Mouse (Mus musculus): ENCODE measurements around the gene Zfp105. TPM values are rescaled to one million over a fixed set of nuclear protein-coding genes. Genes with fewer than 3 reads are reported as not detected.

Gene Zfp105
- polyA plus RNA-seq, 1 experiment = 0.39 TPM

DNA sequence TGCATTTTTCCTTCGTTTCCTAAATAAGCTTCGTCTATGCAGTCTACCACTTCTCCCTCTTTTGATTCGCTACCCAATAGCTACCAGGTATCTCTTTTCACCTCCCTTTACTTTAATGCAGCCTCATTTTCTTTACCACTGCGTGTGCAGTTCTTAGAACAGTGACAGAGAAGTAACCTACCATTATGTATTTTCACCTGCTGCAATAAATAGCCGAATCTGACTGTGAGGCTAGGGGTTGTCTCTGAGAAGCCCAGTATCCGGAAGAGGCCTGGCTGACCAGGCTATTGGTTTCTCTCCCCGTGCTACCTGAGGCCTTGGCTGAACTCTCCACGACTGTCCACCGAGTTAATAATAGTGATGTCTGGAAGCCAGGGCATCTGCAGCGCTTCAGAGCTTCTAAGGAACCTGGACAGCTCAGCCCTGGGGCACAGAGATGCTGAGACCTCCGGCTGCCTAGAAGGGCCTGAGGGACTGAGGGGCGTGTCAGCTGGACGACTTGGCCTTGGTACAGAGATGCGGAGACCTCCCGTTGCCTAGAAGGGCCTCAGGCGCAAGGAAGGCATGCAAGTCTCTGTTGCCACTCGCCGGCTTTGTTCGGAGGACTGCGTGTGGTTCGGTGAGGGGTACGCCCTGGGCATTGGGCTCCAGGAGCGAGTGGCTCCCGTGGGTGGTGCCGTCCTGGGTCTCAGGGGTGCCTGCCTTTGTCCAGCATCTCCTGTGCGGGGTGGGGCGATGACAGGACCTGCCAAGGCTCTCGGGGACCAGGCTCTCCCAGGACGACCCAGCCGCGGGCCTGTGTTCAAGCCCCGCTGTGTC is 19.9 kb upstream of the Zfp105 start:
- Histone ChIP-seq H3K27ac (ENCODE audit: insufficient read depth, low read length) (no peak overlapping the region), H3K4me3 (ENCODE audit: extremely low read depth, insufficient read depth, insufficient read length) (peak overlapping the region; percentile 32), H3K4me1 (ENCODE audit: control insufficient read depth, insufficient read depth, insufficient read length) (no peaks in the 10 kb centered on the region), H3K36me3 (ENCODE audit: control insufficient read depth, insufficient read depth, low read length) (no peaks in the 10 kb centered on the region), H3K27me3 (ENCODE audit: control insufficient read depth, insufficient read depth, low read length) (no peaks in the 10 kb centered on the region)
- TF ChIP-seq POLR2A (IDR thresholded peaks at IDR 0.05; ENCODE audit: low read depth, low read length) = no peak
- TF ChIP-seq CTCF (IDR thresholded peaks at IDR 0.05; ENCODE audit: extremely low read depth, insufficient read depth, insufficient read length, insufficient replicate concordance) = no peak
- DNase-seq (ENCODE audit: low read depth in 1 of 2, low spot score in 2 of 2) = no peak
- WGBS = 28% methylated on average over 32 of the region's 32 CpGs

DNA sequence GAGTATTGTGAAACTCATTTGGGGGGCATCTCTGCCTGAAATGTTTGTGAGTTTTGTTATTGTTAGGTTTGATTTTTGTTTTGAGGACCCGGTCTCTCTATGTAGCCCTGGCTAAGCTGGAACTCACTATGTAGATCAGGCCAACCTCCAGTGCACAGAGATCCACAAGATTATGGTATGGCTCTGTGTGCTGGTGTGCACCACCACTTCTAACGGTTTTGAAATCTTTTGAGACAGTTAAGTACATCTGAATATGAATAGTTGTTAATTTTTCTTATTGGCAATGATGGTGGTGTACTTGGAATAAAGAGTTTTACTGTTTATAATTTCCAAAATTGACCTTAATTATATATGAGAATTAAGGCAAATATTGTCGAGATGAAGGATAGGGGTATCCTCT is 436 bp upstream of the Zfp105 start:
- Histone ChIP-seq H3K4me3 (ENCODE audit: extremely low read depth, insufficient read depth, insufficient read length) (no peak overlapping the region), H3K27ac (ENCODE audit: insufficient read depth, low read length) (no peak overlapping the region)
- WGBS = 48% methylated on average over 3 of the region's 3 CpGs

GRCm38 (mm10) chr9:122928915-122929314 is 6.0 kb downstream of the Zfp105 start:
- no peaks in the 10 kb centered on the region for H3K27me3 ChIP-seq (ENCODE audit: control insufficient read depth, insufficient read depth, low read length)
- H3K27ac ChIP-seq (ENCODE audit: insufficient read depth, low read length) = no peak overlapping the region
- 82% methylated on average over 3 of the region's 3 CpGs for WGBS
- H3K36me3 ChIP-seq (ENCODE audit: control insufficient read depth, insufficient read depth, low read length) = no peaks in the 10 kb centered on the region
- H3K4me3 ChIP-seq (ENCODE audit: extremely low read depth, insufficient read depth, insufficient read length) = no peak overlapping the region
- TF ChIP-seq CTCF (IDR thresholded peaks at IDR 0.05; ENCODE audit: extremely low read depth, insufficient read depth, insufficient read length, insufficient replicate concordance) = no peak
- no peak for TF ChIP-seq POLR2A (IDR thresholded peaks at IDR 0.05; ENCODE audit: low read depth, low read length)
- H3K4me1 ChIP-seq (ENCODE audit: control insufficient read depth, insufficient read depth, insufficient read length) = no peaks in the 10 kb centered on the region
- no peak for DNase-seq (ENCODE audit: low read depth in 1 of 2, low spot score in 2 of 2)

More for the DNA sequence above, 436 bp upstream of the Zfp105 start:
- no peak for DNase-seq (ENCODE audit: low read depth in 1 of 2, low spot score in 2 of 2)
- H3K4me1 ChIP-seq (ENCODE audit: control insufficient read depth, insufficient read depth, insufficient read length) = peaks cover 4% of the 10 kb centered on the region; the same call in 1 of the 2 replicates
- H3K36me3 ChIP-seq (ENCODE audit: control insufficient read depth, insufficient read depth, low read length) = no peaks in the 10 kb centered on the region
- TF ChIP-seq POLR2A (IDR thresholded peaks at IDR 0.05; ENCODE audit: low read depth, low read length) (no peak), CTCF (IDR thresholded peaks at IDR 0.05; ENCODE audit: extremely low read depth, insufficient read depth, insufficient read length, insufficient replicate concordance) (no peak)
- peaks cover 6% of the 10 kb centered on the region for H3K27me3 ChIP-seq (ENCODE audit: control insufficient read depth, insufficient read depth, low read length)

DNA sequence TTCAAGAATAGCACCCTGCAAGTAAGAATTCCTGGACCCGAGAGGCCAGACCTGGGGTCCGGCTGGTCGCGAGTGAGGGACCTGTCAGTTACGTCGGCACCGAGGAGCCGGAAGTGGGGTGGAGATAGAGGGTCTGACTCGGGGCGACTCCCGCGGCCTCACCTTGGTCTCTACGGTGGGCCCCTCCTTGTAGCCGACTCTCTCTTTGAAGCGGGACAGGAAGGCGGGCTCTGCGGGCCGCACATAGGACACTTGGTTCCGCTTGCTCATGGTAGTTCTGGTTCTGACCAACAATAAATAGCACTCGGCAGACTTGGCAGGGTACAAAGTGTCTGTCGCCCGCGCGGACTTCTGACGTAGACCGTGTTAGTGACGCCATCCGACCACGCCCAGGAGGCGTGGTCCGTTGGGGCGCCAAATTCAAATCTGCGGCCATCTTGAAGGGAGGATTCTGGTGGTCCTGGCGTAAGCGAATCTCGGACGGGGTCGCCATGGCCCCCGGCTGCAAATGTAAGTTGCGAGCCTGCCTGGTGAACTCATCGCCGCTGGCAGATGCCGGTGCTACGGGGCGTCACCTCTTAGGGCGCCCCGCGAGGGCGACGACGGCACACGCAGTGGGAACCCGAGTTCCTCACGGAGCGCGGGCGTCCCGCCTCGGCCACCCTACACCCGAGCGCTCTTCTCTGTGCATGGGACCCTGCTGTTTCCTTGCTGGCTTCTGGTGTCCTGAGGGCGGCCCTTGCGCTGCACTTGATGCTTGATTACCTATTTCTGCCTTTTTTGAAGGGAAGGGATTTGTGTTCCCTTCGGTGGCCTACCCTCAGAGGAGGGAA is 28.0 kb downstream of the Zfp105 start, which contains the start of the genes 1110059G10Rik and Kif15:
1110059G10Rik (minus strand) TSS at position 358 of the 833 bp plus-strand sequence.
Kif15 (plus strand) TSS at position 404 of the 833 bp plus-strand sequence.
- 0 out of 2 replicates have a peak, but pooled peaks cover 4% of the 10 kb centered on the region for H3K4me1 ChIP-seq (ENCODE audit: control insufficient read depth, insufficient read depth, insufficient read length)
- under 1% methylated on average over 64 of the region's 64 CpGs for WGBS
- H3K27me3 ChIP-seq (ENCODE audit: control insufficient read depth, insufficient read depth, low read length) = no peaks in the 10 kb centered on the region
- peak; percentile 80 to 83 for DNase-seq (ENCODE audit: low read depth in 1 of 2, low spot score in 2 of 2)
- H3K4me3 ChIP-seq (ENCODE audit: extremely low read depth, insufficient read depth, insufficient read length) = peak within 1 kb of the TSS; percentile 95
- H3K36me3 ChIP-seq (ENCODE audit: control insufficient read depth, insufficient read depth, low read length) = peaks cover 3% of the 10 kb centered on the region
- peak within 1 kb of the TSS; percentile 88 for H3K27ac ChIP-seq (ENCODE audit: insufficient read depth, low read length)
- TF ChIP-seq CTCF (IDR thresholded peaks at IDR 0.05; ENCODE audit: extremely low read depth, insufficient read depth, insufficient read length, insufficient replicate concordance) = peak; percentile 13; the same call in 1 of the 2 replicates
- no peak for TF ChIP-seq POLR2A (IDR thresholded peaks at IDR 0.05; ENCODE audit: low read depth, low read length)

Other genes starting within 250 kb of the Zfp105 start
- gene Topaz1, start 175.7 kb upstream of the Zfp105 start, polyA plus RNA-seq (2012; rRNA removed) = not detected in 2 replicates
- gene Tcaim, start 117.5 kb upstream of the Zfp105 start, polyA plus RNA-seq (2012; rRNA removed) = 1.8 and 1.9 TPM in 2 replicates
- gene Gm35549, start 79.0 kb upstream of the Zfp105 start, polyA plus RNA-seq (2012; rRNA removed) = not detected in 2 replicates
- gene Zfp445, start 57.1 kb upstream of the Zfp105 start, polyA plus RNA-seq (2012; rRNA removed) = 20.0 and 25.1 TPM in 2 replicates
- gene Zkscan7, start 37.4 kb upstream of the Zfp105 start, polyA plus RNA-seq (2012; rRNA removed) = 1.6 and 1.9 TPM in 2 replicates
- gene 1110059G10Rik, start 27.9 kb downstream of the Zfp105 start, polyA plus RNA-seq (2012; rRNA removed) = 1.6 and 1.7 TPM in 2 replicates
- gene Kif15, start 28.0 kb downstream of the Zfp105 start, polyA plus RNA-seq (2012; rRNA removed) = 1.4 and 2.9 TPM in 2 replicates
- 10.3 and 12.0 TPM in 2 replicates for gene Tmem42, start 98.3 kb downstream of the Zfp105 start, polyA plus RNA-seq (2012; rRNA removed)
- 0.08 and 0.19 TPM in 2 replicates for gene Tgm4, start 111.7 kb downstream of the Zfp105 start, polyA plus RNA-seq (2012; rRNA removed)
- gene Zdhhc3, start 190.1 kb downstream of the Zfp105 start, polyA plus RNA-seq (2012; rRNA removed) = 72.9 and 148 TPM in 2 replicates
- gene Exosc7, start 190.1 kb downstream of the Zfp105 start, polyA plus RNA-seq (2012; rRNA removed) = 15.2 and 17.3 TPM in 2 replicates
- 3.4 and 4.6 TPM in 2 replicates for gene Clec3b, start 227.9 kb downstream of the Zfp105 start, polyA plus RNA-seq (2012; rRNA removed)